ENCODE assay signal across 20 mouse cellular contexts in genomic region chr17:10807261-10807998, GRCm38 (mm10). TPM values are rescaled to one million over a fixed set of nuclear protein-coding genes. Genes with fewer than 3 reads are reported as not detected.
DNase-seq lines count a peak whose midpoint lies in the region; ATAC-seq lines count a peak whose summit lies in the region.
"Had no signal": no experiment of that assay in that cellular context is flagged by ENCODE, and none has a peak within 500 bp of the region (broad histone marks: within the 10 kb centered on the region; RNA-seq: fewer than 3 reads in every experiment).

No protein-coding gene starts in this region.

- H3K27me3 ChIP-seq in hindbrain, embryonic 16.5 days (replicated peaks; ENCODE audit: control insufficient read depth, insufficient read depth, low read length), result no peaks in the 10 kb centered on the region
- no peaks in the 10 kb centered on the region for H3K27me3 ChIP-seq in hindbrain, embryonic 12.5 days
- H3K27me3 ChIP-seq: embryonic facial prominence, embryonic 12.5 days; heart, embryonic 13.5 days; liver, embryonic 12.5 days; midbrain, embryonic 15.5 days had no signal

- H3K9ac ChIP-seq in hindbrain, embryonic 16.5 days (ENCODE audit: low read depth, low read length), result no peak overlapping the region
- no peak overlapping the region for H3K9ac ChIP-seq in hindbrain, embryonic 12.5 days
- H3K9ac ChIP-seq: embryonic facial prominence, embryonic 12.5 days; heart, embryonic 13.5 days; liver, embryonic 12.5 days; lung, embryonic 14.5 days; midbrain, embryonic 15.5 days had no signal

- DNase-seq in brain, adult 2 months (ENCODE audit: low read depth, low spot score), result peak; percentile 83
- DNase-seq in cerebellum, postnatal 10 days, result peak; percentile 76 to 88
- no peak for DNase-seq in adrenal gland, postnatal 25 days
- no peak for DNase-seq in embryo, embryonic 11 days
- DNase-seq: gastrocnemius, adult 2 months; heart, postnatal 36 days; kidney, adult 9 months; lung, embryonic 14.5 days; thymus, postnatal 25 days had no signal

- peak; percentile 58; the same call in 1 of the 2 replicates for ATAC-seq in hindbrain, embryonic 16.5 days
- no peak for ATAC-seq in hindbrain, embryonic 12.5 days (ENCODE audit: low FRiP score)
- peak; percentile 81 for ATAC-seq in cerebellum, adult (ENCODE audit: insufficient number of reproducible peaks, low FRiP score, low TSS enrichment)
- ATAC-seq: liver, embryonic 12.5 days; midbrain, embryonic 15.5 days; Patski had no signal

- H3K36me3 ChIP-seq in hindbrain, embryonic 16.5 days (ENCODE audit: control insufficient read depth, insufficient read depth, low read length), result no peaks in the 10 kb centered on the region
- no peaks in the 10 kb centered on the region for H3K36me3 ChIP-seq in hindbrain, embryonic 12.5 days
- H3K36me3 ChIP-seq: embryonic facial prominence, embryonic 12.5 days; heart, embryonic 13.5 days; liver, embryonic 12.5 days; midbrain, embryonic 15.5 days had no signal

- H3K27ac ChIP-seq in hindbrain, embryonic 16.5 days (ENCODE audit: low read depth, low read length), result no peak overlapping the region
- H3K27ac ChIP-seq in hindbrain, embryonic 12.5 days, result no peak overlapping the region
- H3K27ac ChIP-seq: embryonic facial prominence, embryonic 12.5 days; gastrocnemius, adult 2 months; heart, embryonic 13.5 days; liver, embryonic 12.5 days; macrophage; midbrain, embryonic 15.5 days had no signal

- 49% methylated on average over 13 of the region's 13 CpGs for WGBS in hindbrain, embryonic 16.5 days
- 78% methylated on average over 13 of the region's 13 CpGs for WGBS in hindbrain, embryonic 12.5 days

- no peak overlapping the region for H3K4me3 ChIP-seq in hindbrain, embryonic 16.5 days (ENCODE audit: low read length)
- no peak overlapping the region for H3K4me3 ChIP-seq in hindbrain, embryonic 12.5 days
- H3K4me3 ChIP-seq: embryonic facial prominence, embryonic 12.5 days; gastrocnemius, adult 2 months; heart, embryonic 13.5 days; liver, embryonic 12.5 days; midbrain, embryonic 15.5 days had no signal

- H3K4me2 ChIP-seq in hindbrain, embryonic 16.5 days (ENCODE audit: low read length), result no peak overlapping the region
- no peak overlapping the region for H3K4me2 ChIP-seq in hindbrain, embryonic 12.5 days (replicated peaks)
- H3K4me2 ChIP-seq: embryonic facial prominence, embryonic 12.5 days; heart, embryonic 13.5 days; liver, embryonic 12.5 days; lung, embryonic 14.5 days; midbrain, embryonic 15.5 days had no signal

- peaks cover 3% of the 10 kb centered on the region for H3K4me1 ChIP-seq in hindbrain, embryonic 16.5 days (ENCODE audit: control insufficient read depth, insufficient read depth, low read depth, low read length)
- peaks cover 6% of the 10 kb centered on the region for H3K4me1 ChIP-seq in hindbrain, embryonic 12.5 days
- H3K4me1 ChIP-seq: embryonic facial prominence, embryonic 12.5 days; heart, embryonic 13.5 days; liver, embryonic 12.5 days; midbrain, embryonic 15.5 days had no signal

- no peaks in the 10 kb centered on the region for H3K9me3 ChIP-seq in hindbrain, embryonic 16.5 days (ENCODE audit: control insufficient read depth, low read length)
- no peaks in the 10 kb centered on the region for H3K9me3 ChIP-seq in hindbrain, embryonic 12.5 days (replicated peaks)
- H3K9me3 ChIP-seq: embryonic facial prominence, embryonic 12.5 days; heart, embryonic 13.5 days; liver, embryonic 12.5 days; midbrain, embryonic 15.5 days had no signal

RNA-seq across cellular contexts. Expression of gene Pacrg, which starts 32.7 kb away (rescaled TPM):
- 21.7 and 23.2 TPM in 2 replicates for polyA plus RNA-seq in hindbrain, embryonic 16.5 days (2015; fragmentation: Nextera tagmentation; extraction: Ambion mirVana)
- 9.3 and 11.1 TPM in 2 replicates for polyA plus RNA-seq in hindbrain, embryonic 12.5 days (2016; fragmentation: Nextera tagmentation; extraction: Ambion mirVana)
- total RNA-seq in adrenal gland, postnatal 25 days (2021), result 2.9 and 3.6 TPM in 2 replicates
- total RNA-seq: granulocyte monocyte progenitor cell, adult 5-6 weeks had no signal
- polyA plus RNA-seq: spleen, adult 2 months had no signal

RNA-seq across cellular contexts. Expression of gene Prkn, which starts 32.8 kb away (rescaled TPM):
- 5.7 and 7.3 TPM in 2 replicates for polyA plus RNA-seq in hindbrain, embryonic 16.5 days (2015; fragmentation: Nextera tagmentation; extraction: Ambion mirVana)
- polyA plus RNA-seq in hindbrain, embryonic 12.5 days (2016; fragmentation: Nextera tagmentation; extraction: Ambion mirVana), result 2.2 and 2.4 TPM in 2 replicates
- 5.9 and 10.1 TPM in 2 replicates for total RNA-seq in adrenal gland, postnatal 25 days (2021)

Comparison
In these comparisons a context has a peak if more than half of its experiments do, and no peak if none do; other contexts are left out.
1. DNase-seq: peak in brain, adult 2 months (single experiment) and cerebellum, postnatal 10 days (2 of 2); none in adrenal gland, postnatal 25 days (single experiment) and embryo, embryonic 11 days (single experiment).